Comparison of ENCODE assay signal across 25 mouse cellular contexts in genomic region chr1:133394702-133395101, GRCm38 (mm10). TPM values are rescaled to one million over a fixed set of nuclear protein-coding genes. Genes with fewer than 3 reads are reported as not detected.
"Had no signal": no experiment of that assay in that cellular context is flagged by ENCODE, and none has a peak within 500 bp of the region (broad histone marks: within the 10 kb centered on the region; RNA-seq: fewer than 3 reads in every experiment).

No protein-coding gene starts in this region.

- ATAC-seq: midbrain, embryonic 13.5 days; midbrain, embryonic 16.5 days had no signal

- H3K9ac ChIP-seq: kidney, embryonic 15.5 days; limb, embryonic 12.5 days; limb, embryonic 15.5 days; liver, embryonic 15.5 days; lung, embryonic 15.5 days; midbrain, embryonic 13.5 days; neural tube, embryonic 13.5 days; stomach, embryonic 15.5 days had no signal

- H3K27ac ChIP-seq: kidney, embryonic 15.5 days; limb, embryonic 12.5 days; limb, embryonic 15.5 days; liver, embryonic 15.5 days; lung, embryonic 15.5 days; midbrain, embryonic 13.5 days; neural tube, embryonic 13.5 days; stomach, embryonic 15.5 days had no signal

- H3K27me3 ChIP-seq: kidney, embryonic 15.5 days; limb, embryonic 12.5 days; limb, embryonic 15.5 days; liver, embryonic 15.5 days; lung, embryonic 15.5 days; midbrain, embryonic 13.5 days; neural tube, embryonic 13.5 days; stomach, embryonic 15.5 days had no signal

- H3K4me3 ChIP-seq: kidney, embryonic 15.5 days; limb, embryonic 12.5 days; limb, embryonic 15.5 days; liver, embryonic 15.5 days; lung, embryonic 15.5 days; megakaryocyte, embryonic 14.5 days; midbrain, embryonic 10.5 days; midbrain, embryonic 13.5 days; myocyte; neural tube, embryonic 13.5 days; stomach, embryonic 15.5 days had no signal

- H3K36me3 ChIP-seq: liver, embryonic 15.5 days had no signal

- H3K4me2 ChIP-seq: kidney, embryonic 15.5 days; limb, embryonic 12.5 days; limb, embryonic 15.5 days; liver, embryonic 11.5 days; liver, embryonic 15.5 days; lung, embryonic 15.5 days; midbrain, embryonic 13.5 days; neural tube, embryonic 13.5 days; stomach, embryonic 15.5 days had no signal

- H3K9me3 ChIP-seq: kidney, embryonic 15.5 days; limb, embryonic 12.5 days; limb, embryonic 15.5 days; liver, embryonic 15.5 days; lung, embryonic 15.5 days; neural tube, embryonic 13.5 days; stomach, embryonic 15.5 days had no signal

- DNase-seq: kidney, adult 2 months; kidney, postnatal 10 days; kidney, postnatal 36 days; left cerebral cortex, postnatal 4 days; lung, adult 18-20 months; lung, postnatal 10 days; lung, postnatal 36 days; retina, postnatal 1 day; right cerebral cortex, postnatal 25 days; spleen, adult 18-20 months; thymus, adult 18-20 months; thymus, postnatal 36 days had no signal

RNA-seq across cellular contexts. Expression of gene Ren1, which starts 44.4 kb away (rescaled TPM):
- polyA plus RNA-seq: limb, embryonic 12.5 days; midbrain, embryonic 10.5 days; midbrain, embryonic 13.5 days; midbrain, embryonic 16.5 days; myocyte had no signal
